Mouse (Mus musculus): ENCODE results near the gene Adap1. TPM values are rescaled to one million over a fixed set of nuclear protein-coding genes. Genes with fewer than 3 reads are reported as not detected.

Gene Adap1
- polyA plus RNA-seq, 1 experiment, result 29.5 TPM

- no peak for DNase-seq
- Histone ChIP-seq H3K27me3 (replicated peaks; ENCODE audit: control insufficient read depth, insufficient read depth, low read length) (no peaks in the 10 kb centered on the region), H3K27ac (ENCODE audit: insufficient read depth, low read depth, low read length) (no peak overlapping the region), H3K4me3 (ENCODE audit: insufficient read depth, low read depth, low read length) (no peak overlapping the region), H3K36me3 (ENCODE audit: control insufficient read depth, insufficient read depth, low read length) (no peaks in the 10 kb centered on the region), H3K4me1 (ENCODE audit: control insufficient read depth, insufficient read depth, low read length) (peaks cover 1% of the 10 kb centered on the region; the same call in 1 of the 2 replicates)
- no peak for TF ChIP-seq POLR2A (IDR thresholded peaks at IDR 0.05; ENCODE audit: low read depth, low read length)
- no peak for TF ChIP-seq CTCF (conservative IDR thresholded peaks at IDR 0.05; ENCODE audit: insufficient read depth, insufficient read length, low read depth, low read length)
- 73% methylated on average over 10 of the region's 10 CpGs for WGBS
These were observed 28.3 kb downstream of the Adap1 start for GRCm38 (mm10) chr5:139297092-139297491.

DNA sequence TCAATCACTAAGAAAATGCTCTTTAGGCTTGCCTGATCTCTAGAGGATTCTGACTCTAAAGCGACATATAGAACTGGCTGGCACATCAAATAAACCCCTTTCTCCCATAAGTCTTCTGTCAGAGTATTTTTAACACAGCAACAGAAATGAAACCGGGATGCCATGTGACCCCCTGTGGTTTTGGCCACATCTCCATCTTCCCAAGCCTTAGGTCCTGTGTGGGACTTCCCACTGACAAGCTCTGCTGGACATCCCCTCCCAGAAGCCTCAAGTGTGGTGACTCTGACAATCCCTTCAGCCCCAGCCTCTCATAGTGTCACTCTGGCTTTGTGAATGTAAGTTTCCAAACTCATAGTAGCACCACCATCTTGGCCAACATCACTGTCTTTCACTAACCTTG, 31.3 kb downstream of the Adap1 start:
- no peak for DNase-seq
- 77% methylated on average over 2 of the region's 2 CpGs for WGBS
- H3K36me3 ChIP-seq (ENCODE audit: control insufficient read depth, insufficient read depth, low read length), result no peaks in the 10 kb centered on the region
- no peak overlapping the region for H3K4me3 ChIP-seq (ENCODE audit: insufficient read depth, low read depth, low read length)
- no peak overlapping the region for H3K27ac ChIP-seq (ENCODE audit: insufficient read depth, low read depth, low read length)
- TF ChIP-seq POLR2A (IDR thresholded peaks at IDR 0.05; ENCODE audit: low read depth, low read length), result no peak
- TF ChIP-seq CTCF (conservative IDR thresholded peaks at IDR 0.05; ENCODE audit: insufficient read depth, insufficient read length, low read depth, low read length), result no peak
- no peaks in the 10 kb centered on the region for H3K27me3 ChIP-seq (replicated peaks; ENCODE audit: control insufficient read depth, insufficient read depth, low read length)
- no peaks in the 10 kb centered on the region for H3K4me1 ChIP-seq (ENCODE audit: control insufficient read depth, insufficient read depth, low read length)

- H3K4me1 ChIP-seq (ENCODE audit: control insufficient read depth, insufficient read depth, low read length), result no peaks in the 10 kb centered on the region
- no peaks in the 10 kb centered on the region for H3K27me3 ChIP-seq (replicated peaks; ENCODE audit: control insufficient read depth, insufficient read depth, low read length)
- H3K4me3 ChIP-seq (ENCODE audit: insufficient read depth, low read depth, low read length), result no peak overlapping the region
- no peak overlapping the region for H3K27ac ChIP-seq (ENCODE audit: insufficient read depth, low read depth, low read length)
- DNase-seq, result peak; percentile 77
- no peak for TF ChIP-seq CTCF (conservative IDR thresholded peaks at IDR 0.05; ENCODE audit: insufficient read depth, insufficient read length, low read depth, low read length)
- TF ChIP-seq POLR2A (IDR thresholded peaks at IDR 0.05; ENCODE audit: low read depth, low read length), result no peak
- WGBS, result 71% methylated on average over 6 of the region's 6 CpGs
- no peaks in the 10 kb centered on the region for H3K36me3 ChIP-seq (ENCODE audit: control insufficient read depth, insufficient read depth, low read length)
These were observed 33.4 kb downstream of the Adap1 start for GRCm38 (mm10) chr5:139291811-139292560.

- TF ChIP-seq POLR2A (IDR thresholded peaks at IDR 0.05; ENCODE audit: low read depth, low read length) (no peak), CTCF (conservative IDR thresholded peaks at IDR 0.05; ENCODE audit: insufficient read depth, insufficient read length, low read depth, low read length) (no peak)
- Histone ChIP-seq H3K36me3 (ENCODE audit: control insufficient read depth, insufficient read depth, low read length) (no peaks in the 10 kb centered on the region), H3K27me3 (replicated peaks; ENCODE audit: control insufficient read depth, insufficient read depth, low read length) (no peaks in the 10 kb centered on the region), H3K27ac (ENCODE audit: insufficient read depth, low read depth, low read length) (no peak overlapping the region), H3K4me3 (ENCODE audit: insufficient read depth, low read depth, low read length) (no peak overlapping the region), H3K4me1 (ENCODE audit: control insufficient read depth, insufficient read depth, low read length) (no peaks in the 10 kb centered on the region)
- DNase-seq, result no peak
- 82% methylated on average over 12 of the region's 12 CpGs for WGBS
These were observed 34.8 kb downstream of the Adap1 start for GRCm38 (mm10) chr5:139290467-139291259.

DNA sequence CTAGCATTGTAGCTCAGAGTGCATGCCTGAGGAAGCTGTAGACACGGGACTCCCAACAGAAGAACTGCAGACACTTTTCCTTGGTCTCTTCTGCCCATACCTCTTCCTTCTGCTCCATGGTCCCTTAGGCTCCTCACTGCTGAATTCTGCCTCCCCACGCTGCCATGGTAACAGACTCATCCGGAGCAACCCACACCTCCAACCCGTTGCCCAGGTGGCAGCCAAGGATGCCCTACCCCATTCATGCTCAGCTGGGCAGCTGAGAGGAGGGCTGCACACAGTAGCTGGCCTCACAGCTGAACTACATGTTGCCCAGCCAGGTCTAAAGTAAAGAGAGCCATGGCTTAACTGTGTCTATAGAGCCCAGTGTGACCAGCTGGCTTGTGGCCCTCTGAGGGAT, 36.8 kb downstream of the Adap1 start:
- no peaks in the 10 kb centered on the region for H3K4me1 ChIP-seq (ENCODE audit: control insufficient read depth, insufficient read depth, low read length)
- WGBS, result 74% methylated on average over 4 of the region's 4 CpGs

DNA sequence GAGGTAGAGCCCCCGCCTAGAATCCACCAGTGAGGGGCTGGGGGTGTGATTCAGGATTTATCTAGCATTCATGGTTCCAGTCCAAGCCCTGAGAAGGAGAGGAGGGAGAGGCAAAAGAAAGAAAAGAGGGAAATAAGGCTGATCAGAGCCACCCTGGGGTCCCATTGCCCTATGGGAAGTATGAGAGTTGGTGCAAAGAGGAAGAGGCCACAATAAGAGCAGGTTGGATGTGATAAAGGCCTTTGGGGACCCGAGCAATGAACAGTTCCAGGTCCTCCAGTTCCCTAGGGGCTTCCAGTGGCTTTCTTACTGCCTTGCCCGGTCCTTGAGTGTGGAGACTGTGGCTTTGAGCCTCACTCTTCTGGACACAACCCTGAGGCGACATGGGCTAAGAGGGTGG, 37.6 kb downstream of the Adap1 start:
- no peak for TF ChIP-seq POLR2A (IDR thresholded peaks at IDR 0.05; ENCODE audit: low read depth, low read length)
- TF ChIP-seq CTCF (conservative IDR thresholded peaks at IDR 0.05; ENCODE audit: insufficient read depth, insufficient read length, low read depth, low read length), result no peak
- Histone ChIP-seq H3K36me3 (ENCODE audit: control insufficient read depth, insufficient read depth, low read length) (no peaks in the 10 kb centered on the region), H3K4me3 (ENCODE audit: insufficient read depth, low read depth, low read length) (no peak overlapping the region), H3K27ac (ENCODE audit: insufficient read depth, low read depth, low read length) (no peak overlapping the region), H3K27me3 (replicated peaks; ENCODE audit: control insufficient read depth, insufficient read depth, low read length) (no peaks in the 10 kb centered on the region), H3K4me1 (ENCODE audit: control insufficient read depth, insufficient read depth, low read length) (no peaks in the 10 kb centered on the region)
- 91% methylated on average over 4 of the region's 4 CpGs for WGBS
- no peak for DNase-seq

More for the DNA sequence above, 36.8 kb downstream of the Adap1 start:
- H3K27ac ChIP-seq (ENCODE audit: insufficient read depth, low read depth, low read length), result no peak overlapping the region
- no peaks in the 10 kb centered on the region for H3K27me3 ChIP-seq (replicated peaks; ENCODE audit: control insufficient read depth, insufficient read depth, low read length)
- no peaks in the 10 kb centered on the region for H3K36me3 ChIP-seq (ENCODE audit: control insufficient read depth, insufficient read depth, low read length)
- TF ChIP-seq CTCF (conservative IDR thresholded peaks at IDR 0.05; ENCODE audit: insufficient read depth, insufficient read length, low read depth, low read length) (no peak), POLR2A (IDR thresholded peaks at IDR 0.05; ENCODE audit: low read depth, low read length) (no peak)
- H3K4me3 ChIP-seq (ENCODE audit: insufficient read depth, low read depth, low read length), result no peak overlapping the region
- no peak for DNase-seq

- DNase-seq, result no peak
- H3K27ac ChIP-seq (ENCODE audit: insufficient read depth, low read depth, low read length), result no peak overlapping the region
- H3K27me3 ChIP-seq (replicated peaks; ENCODE audit: control insufficient read depth, insufficient read depth, low read length), result no peaks in the 10 kb centered on the region
- 88% methylated on average over 5 of the region's 5 CpGs for WGBS
- H3K4me3 ChIP-seq (ENCODE audit: insufficient read depth, low read depth, low read length), result no peak overlapping the region
- TF ChIP-seq CTCF (conservative IDR thresholded peaks at IDR 0.05; ENCODE audit: insufficient read depth, insufficient read length, low read depth, low read length) (no peak), POLR2A (IDR thresholded peaks at IDR 0.05; ENCODE audit: low read depth, low read length) (no peak)
- H3K4me1 ChIP-seq (ENCODE audit: control insufficient read depth, insufficient read depth, low read length), result no peaks in the 10 kb centered on the region
- no peaks in the 10 kb centered on the region for H3K36me3 ChIP-seq (ENCODE audit: control insufficient read depth, insufficient read depth, low read length)
These were observed 38.3 kb downstream of the Adap1 start for GRCm38 (mm10) chr5:139287099-139287498.
